Mouse (Mus musculus) layer of hippocampus, postnatal 36 days (tissue): Measurements from ENCODE around the gene Dnajc13. TPM values are rescaled to one million over a fixed set of nuclear protein-coding genes. Genes with fewer than 3 reads are reported as not detected.

Experiments used
- DNase-seq, 2 experiments: peaks; one replicate each; pipeline ENCODE4 v3.0.0; 2022
- total RNA-seq, 2 experiments: library from RNA; stranded (reverse); gene quantifications; 2 replicates each; pipeline ENCODE4 v1.2.3; 2021

Gene Dnajc13
- total RNA-seq, 2 experiments from 2014 or later, result 61.7 to 70.3 TPM

- no peak for DNase-seq
Observed at GRCm38 (mm10) chr9:104182328-104182727, 80.4 kb downstream of the Dnajc13 start.

DNA sequence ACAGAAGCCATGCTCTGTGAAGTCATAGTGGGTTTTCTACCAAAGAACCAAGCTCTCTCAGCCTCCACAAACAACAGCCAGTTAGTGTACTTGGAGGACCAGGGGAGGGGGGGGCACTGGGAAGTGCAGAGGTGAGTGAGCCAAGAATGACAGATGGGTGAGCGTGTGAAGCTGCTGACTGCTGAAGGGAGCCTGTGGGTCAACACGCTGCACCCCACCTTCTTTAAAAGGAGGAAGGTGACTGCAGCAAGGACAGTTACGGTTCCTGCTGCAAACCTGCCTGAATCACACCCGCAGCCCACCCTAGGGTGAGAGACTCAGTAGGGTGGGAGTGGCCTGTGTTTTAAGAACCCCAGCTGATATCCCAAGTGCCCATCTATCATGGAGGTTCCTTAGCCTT, 81.1 kb downstream of the Dnajc13 start:
- DNase-seq, result no peak

DNA sequence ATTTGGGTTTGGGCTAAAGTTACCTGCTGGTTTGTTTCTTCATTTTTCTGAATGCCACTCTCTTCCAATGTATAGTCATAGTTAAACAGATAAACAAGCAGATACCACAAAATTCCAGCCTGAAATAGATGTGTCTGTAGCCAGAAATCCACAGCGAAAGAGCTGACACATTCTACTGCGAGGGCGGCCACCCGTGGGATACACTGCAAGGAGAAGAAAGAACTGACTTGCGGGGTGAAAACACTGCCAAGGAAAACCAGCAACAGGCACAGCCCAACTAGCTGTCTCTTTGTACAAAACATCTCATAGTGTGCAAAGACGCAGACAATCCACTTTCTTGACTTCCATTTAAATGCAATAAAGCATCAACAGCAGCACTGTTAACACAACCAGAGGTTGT, 82.7 kb downstream of the Dnajc13 start:
- DNase-seq, result no peak

DNA sequence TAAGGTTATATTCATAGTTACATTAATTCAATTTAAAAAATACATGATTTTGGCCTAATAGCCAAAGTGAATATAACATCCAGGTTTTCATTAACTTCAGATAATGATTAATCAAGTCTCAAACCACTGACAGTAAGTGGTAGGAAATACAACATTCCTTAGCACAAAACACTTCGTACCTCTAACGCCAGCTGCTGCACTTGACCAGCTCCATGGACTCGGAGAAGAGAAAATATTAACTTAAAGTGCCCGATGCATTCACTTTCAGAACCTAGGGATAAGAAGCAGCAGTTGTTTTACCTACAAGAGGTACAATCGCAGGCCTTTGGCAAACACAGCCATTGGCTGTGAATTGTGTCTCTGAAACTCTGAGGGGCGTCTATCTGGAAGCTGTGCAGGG, 90.4 kb downstream of the Dnajc13 start:
- DNase-seq, result no peak

GRCm38 (mm10) chr9:104171651-104172050, 91.1 kb downstream of the Dnajc13 start:
- DNase-seq, result no peak

DNA sequence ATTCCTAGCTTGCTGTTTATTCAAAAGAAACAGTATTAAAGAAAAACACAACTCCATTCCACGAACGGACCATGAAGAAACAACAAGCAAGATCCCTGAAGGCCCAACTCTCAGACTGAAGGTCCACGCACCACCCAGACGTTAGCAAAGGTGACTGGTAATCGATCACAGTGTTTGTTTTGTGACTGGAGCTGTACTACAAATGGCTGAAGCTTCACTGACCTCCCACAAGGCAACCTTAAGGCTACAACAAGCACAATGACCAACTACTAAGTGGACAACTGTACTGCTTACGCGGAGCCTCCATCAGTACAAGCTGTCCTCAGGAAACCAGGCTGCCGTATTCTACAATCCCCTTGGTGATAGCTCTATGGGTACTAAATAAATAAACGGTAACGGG, 92.7 kb downstream of the Dnajc13 start:
- no peak for DNase-seq

- DNase-seq, result no peak
Observed at GRCm38 (mm10) chr9:104165926-104166325, 96.8 kb downstream of the Dnajc13 start.

GRCm38 (mm10) chr9:104164194-104164593, 98.5 kb downstream of the Dnajc13 start:
- no peak for DNase-seq

GRCm38 (mm10) chr9:104161117-104161516, 101.6 kb downstream of the Dnajc13 start:
- DNase-seq, result no peak

DNA sequence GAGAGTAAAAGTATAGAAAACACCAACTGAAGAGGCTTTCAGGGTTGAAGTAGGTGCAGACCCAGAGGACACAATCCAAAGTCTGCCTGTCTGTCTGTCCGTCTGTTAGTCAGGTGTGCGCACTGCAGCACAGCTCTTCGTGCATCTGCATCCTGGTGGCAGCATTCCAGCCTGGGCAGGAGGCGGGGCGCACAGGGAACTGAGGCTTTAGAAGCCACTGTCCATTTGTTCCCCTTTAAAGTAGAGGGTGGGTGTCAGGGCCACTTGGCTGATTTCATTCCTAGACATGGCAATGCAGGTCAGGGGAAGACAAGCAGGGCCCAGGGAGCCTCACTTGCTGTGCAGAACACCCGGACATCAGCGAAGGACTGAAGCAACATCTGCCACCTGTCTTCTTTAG, 105.4 kb downstream of the Dnajc13 start:
- DNase-seq, result no peak

GRCm38 (mm10) chr9:104156506-104156905, 106.2 kb downstream of the Dnajc13 start:
- DNase-seq, result no peak

- no peak for DNase-seq
Observed at GRCm38 (mm10) chr9:104155100-104155715, 107.5 kb downstream of the Dnajc13 start.

DNA sequence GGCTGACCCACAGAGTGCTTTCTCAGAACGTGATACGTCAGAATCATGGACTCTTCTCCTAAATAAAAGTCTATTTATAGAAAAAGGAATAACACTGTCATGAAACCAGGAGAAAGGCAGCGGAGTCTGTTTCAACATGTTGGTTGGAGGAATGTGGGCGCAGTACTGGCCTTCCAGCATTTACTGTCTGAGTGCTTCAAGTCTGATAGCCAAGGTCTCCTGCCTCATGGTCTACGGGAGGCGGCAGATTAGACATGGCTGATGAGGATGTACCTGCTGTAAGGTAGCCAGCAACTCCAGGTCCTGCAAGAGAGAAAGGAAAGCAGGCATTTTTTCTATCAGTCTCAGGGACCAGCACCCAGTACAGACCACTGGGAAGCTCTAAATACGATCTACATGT, 110.6 kb downstream of the Dnajc13 start:
- no peak for DNase-seq

- DNase-seq, result no peak
Observed at GRCm38 (mm10) chr9:104148969-104149368, 113.8 kb downstream of the Dnajc13 start.

- no peak for DNase-seq
Observed at GRCm38 (mm10) chr9:104146683-104147082, 116.0 kb downstream of the Dnajc13 start.

- DNase-seq, result no peak
Observed at GRCm38 (mm10) chr9:104144314-104144996, 118.3 kb downstream of the Dnajc13 start.

DNA sequence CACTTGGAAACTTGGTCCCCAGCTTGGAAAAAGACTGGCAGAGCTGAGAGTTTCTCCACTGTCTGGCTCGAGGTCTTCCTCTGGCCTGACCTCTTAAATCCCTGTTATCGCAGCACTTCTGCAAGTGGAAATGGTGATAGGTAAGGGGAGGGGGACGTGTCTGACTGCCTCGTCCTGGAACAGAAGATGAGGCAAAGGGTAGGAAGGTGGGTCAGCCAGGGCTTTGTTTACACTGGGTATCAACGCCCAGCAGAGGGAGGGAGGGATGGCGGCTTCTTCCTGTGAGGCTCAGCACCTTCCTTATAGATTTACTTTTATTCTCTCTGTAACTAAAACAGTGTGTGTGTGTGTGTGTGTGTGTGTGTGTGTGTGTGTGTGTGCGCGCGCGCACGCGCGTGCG, 119.9 kb downstream of the Dnajc13 start:
- no peak for DNase-seq

DNA sequence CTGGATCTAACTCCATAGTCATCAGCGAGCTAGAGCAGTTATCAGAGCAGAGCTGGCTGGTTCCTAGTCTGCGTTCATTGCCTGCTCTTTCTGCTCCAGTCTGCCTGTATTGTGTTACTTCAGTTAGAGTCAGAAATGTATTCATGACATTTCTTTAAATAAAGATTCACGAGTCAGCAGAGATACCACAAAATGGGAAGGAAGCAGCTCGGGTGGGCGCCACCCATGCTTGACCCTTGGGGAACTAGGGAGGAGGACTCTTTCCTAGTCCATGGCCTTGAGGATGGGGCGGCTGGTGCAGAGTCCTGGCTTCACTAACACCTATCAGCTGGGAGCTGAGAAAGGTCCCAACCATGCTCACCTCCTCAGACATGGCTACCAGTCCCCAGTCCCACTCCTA, 122.4 kb downstream of the Dnajc13 start:
- no peak for DNase-seq

GRCm38 (mm10) chr9:104130141-104130755, 132.5 kb downstream of the Dnajc13 start:
- DNase-seq, result no peak

GRCm38 (mm10) chr9:104128110-104128509, 134.6 kb downstream of the Dnajc13 start:
- DNase-seq, result peak in 1 of 2 experiments; percentile 17

GRCm38 (mm10) chr9:104126833-104127232, 135.9 kb downstream of the Dnajc13 start, which contains the start of gene Ackr4:
Ackr4 (minus strand) TSS chr9:104126933.
- DNase-seq, result no peak

- DNase-seq, result no peak
Observed at GRCm38 (mm10) chr9:104123622-104124021, 139.1 kb downstream of the Dnajc13 start.

GRCm38 (mm10) chr9:104123101-104123500, 139.6 kb downstream of the Dnajc13 start:
- DNase-seq, result no peak

DNA sequence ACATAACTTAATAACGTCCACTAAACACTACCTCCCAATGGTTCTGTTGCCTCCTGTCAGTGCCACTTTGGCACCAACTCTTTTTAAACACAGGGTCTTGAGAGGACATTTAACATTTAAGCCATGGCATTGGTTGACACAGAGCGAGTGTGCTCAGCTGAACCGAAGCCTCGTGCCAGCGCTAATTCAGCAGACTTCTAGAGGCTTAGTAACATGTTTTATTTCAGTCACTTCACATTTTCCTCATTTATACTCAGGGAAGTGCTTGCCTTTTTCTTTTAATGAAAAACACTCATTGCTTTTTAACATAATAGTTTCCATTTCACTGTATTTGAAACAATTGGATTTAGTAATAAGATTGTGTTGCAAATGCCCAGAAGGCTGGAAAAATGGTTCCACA, 153.6 kb downstream of the Dnajc13 start:
- DNase-seq, result no peak
